Mouse (Mus musculus) embryonic fibroblast, embryonic 13.5 days (primary cell): Measurements from ENCODE around the gene Gcn1l1.

Experiments used
- CTCF ChIP-seq: IDR thresholded peaks from 2 replicates; pipeline ENCODE4 v1.5.1; 2011; ENCODE audit warnings: mild to moderate bottlenecking, control low read depth, low read length, moderate library complexity, borderline replicate concordance; ENCODE audit not compliant: insufficient read depth
- POLR2A ChIP-seq: IDR thresholded peaks from 2 replicates; pipeline ENCODE4 v1.6.1; 2011; ENCODE audit warnings: low read depth, mild to moderate bottlenecking, control low read depth, low read length, moderate library complexity

DNA sequence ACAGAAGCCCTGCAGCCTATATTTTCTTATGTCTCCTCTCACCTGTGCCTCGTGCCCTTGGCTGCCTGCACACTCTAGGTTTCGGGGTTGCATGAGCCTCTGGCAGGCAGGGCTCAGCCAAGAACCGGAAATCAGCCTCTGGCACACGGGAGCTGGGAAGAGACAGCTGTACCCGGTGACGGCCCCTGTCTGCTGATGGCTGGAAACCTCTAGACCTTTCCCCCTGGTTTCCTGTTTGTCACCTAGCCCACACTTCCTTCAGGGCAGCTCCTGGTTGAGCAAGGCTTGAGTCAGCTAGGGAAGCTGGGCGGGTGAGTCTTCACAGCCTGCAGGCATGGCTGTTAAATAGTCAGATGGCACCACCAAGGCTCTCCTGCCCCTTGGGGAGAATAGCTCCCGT, 30.2 kb upstream of the Gcn1l1 start:
- TF ChIP-seq CTCF = no peak
- no peak for TF ChIP-seq POLR2A
